Mouse (Mus musculus) testis, adult 2 months (tissue): Measurements from ENCODE around the gene Upp1. TPM values are rescaled to one million over a fixed set of nuclear protein-coding genes. Genes with fewer than 3 reads are reported as not detected.

Experiments used
- H3K27ac ChIP-seq: fragments of 200-500 bp; 2 replicates; pipeline ENCODE4 v1.5.1; 2012; ENCODE audit warnings: low read depth, low read length; ENCODE audit not compliant: control insufficient read depth, insufficient read depth
- H3K27me3 ChIP-seq: fragments of 200-500 bp; 2 replicates; pipeline ENCODE4 v1.6.1; 2012; ENCODE audit warnings: mild to moderate bottlenecking, low read length, moderate library complexity; ENCODE audit not compliant: control insufficient read depth, insufficient read depth
- H3K36me3 ChIP-seq: fragments of 200-500 bp; 2 replicates; pipeline ENCODE4 v1.6.1; 2012; ENCODE audit warnings: mild to moderate bottlenecking, low read length; ENCODE audit not compliant: control insufficient read depth, insufficient read depth
- H3K4me1 ChIP-seq: fragments of 200-500 bp; 2 replicates; pipeline ENCODE4 v1.6.1; 2012; ENCODE audit warnings: low read length; ENCODE audit not compliant: control insufficient read depth, insufficient read depth
- H3K4me3 ChIP-seq: fragments of 200-500 bp; 2 replicates; pipeline ENCODE4 v1.5.1; 2012; ENCODE audit warnings: low read depth, mild to moderate bottlenecking, low read length, moderate library complexity, mixed read lengths; ENCODE audit not compliant: control insufficient read depth
- CTCF ChIP-seq: fragments of 200-500 bp; IDR thresholded peaks from 2 replicates; pipeline ENCODE4 v1.5.1; 2012; ENCODE audit warnings: low read depth, mild to moderate bottlenecking, inconsistent platforms, low read length, moderate library complexity; ENCODE audit not compliant: control insufficient read depth, insufficient read depth, insufficient replicate concordance
- POLR2A ChIP-seq: fragments of 200-500 bp; IDR thresholded peaks from 2 replicates; pipeline ENCODE4 v1.6.1; 2012; ENCODE audit warnings: low read depth, mild to moderate bottlenecking, inconsistent platforms, low read length, moderate library complexity; ENCODE audit not compliant: control insufficient read depth
- polyA plus RNA-seq: library from polyadenylated mRNA; depleted of rRNA; stranded (reverse); fragments of >200 nt; gene quantifications from 2 replicates; pipeline ENCODE4 v1.2.3, GENCODE M21; 2012

Gene Upp1
- polyA plus RNA-seq, 1 experiment, result 1.5 TPM

DNA sequence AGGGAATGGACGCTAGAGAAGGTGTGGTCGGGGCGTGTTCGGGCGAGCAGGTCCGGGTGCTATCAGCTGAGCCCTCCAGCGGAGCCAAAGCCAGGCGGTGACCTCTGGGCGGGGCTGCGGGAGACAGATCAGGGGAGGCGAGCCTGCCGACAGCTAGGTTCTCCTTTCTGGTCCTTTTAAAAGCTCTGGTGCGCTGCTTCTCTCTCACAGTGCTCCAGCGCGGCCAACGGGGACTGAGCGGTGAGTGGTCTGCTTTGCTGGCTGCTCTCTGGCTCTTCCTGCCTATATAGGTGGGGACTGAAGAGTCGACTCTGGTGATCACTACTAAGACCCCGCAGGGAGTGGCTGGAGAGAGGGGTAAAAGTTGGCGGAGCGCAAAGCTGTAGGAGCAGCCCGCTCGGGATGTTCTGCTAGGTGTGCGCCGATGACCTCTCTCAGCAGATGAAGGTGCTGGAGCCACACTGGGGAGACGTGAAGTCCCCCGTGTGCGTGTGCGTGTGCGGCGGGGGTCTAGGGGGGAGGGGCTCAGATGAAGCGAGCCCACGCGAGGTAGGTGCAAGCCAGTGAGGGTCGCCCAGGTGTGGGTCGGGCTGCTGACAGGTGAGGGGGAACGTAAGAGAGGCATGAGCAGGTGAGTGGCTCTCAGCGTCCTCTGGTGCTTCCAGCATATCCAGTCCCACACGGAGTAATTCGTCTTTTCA lies 668 bp downstream of the Upp1 start:
- Histone ChIP-seq H3K4me3 (no peak overlapping the region), H3K36me3 (no peaks in the 10 kb centered on the region), H3K4me1 (peaks cover 6% of the 10 kb centered on the region), H3K27ac (no peak overlapping the region), H3K27me3 (no peaks in the 10 kb centered on the region)
- TF ChIP-seq POLR2A (no peak), CTCF (no peak)

DNA sequence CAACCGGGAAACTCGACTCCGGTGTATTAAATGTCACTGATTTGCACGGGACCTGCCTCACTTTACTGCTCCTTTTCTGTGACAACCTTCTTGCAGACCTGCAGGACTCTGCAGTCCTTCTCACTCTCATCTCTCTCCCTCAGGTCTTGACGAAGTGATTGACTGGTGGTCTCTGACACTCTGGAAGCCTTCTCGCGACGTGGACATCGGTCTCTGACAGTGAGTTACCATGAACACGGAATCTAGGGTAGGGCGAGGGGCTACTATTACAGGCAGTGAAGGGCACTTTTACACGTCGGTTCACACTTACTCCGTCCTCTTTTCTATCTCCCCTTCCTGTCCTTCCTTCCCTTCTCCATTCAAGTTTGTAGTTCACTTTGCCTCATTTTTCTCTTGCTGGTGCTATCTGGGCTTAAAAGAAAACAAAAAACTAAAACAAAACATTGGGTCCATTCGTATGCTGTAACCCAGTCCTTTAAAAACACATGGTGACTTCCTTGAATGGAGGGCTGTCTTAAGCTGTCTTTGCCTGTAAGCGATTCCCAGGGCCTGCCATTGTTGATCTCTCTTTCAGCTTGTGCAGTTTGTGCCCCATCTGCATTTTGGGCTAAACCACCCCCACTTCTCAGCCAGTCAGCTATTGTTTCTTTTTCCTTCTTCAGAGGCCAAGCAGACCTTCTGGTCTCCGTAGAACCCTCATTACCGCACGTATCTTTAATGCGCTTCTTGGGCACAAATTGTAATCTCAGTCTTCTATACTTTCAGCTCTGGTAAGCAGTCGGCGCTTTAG lies 1.5 kb downstream of the Upp1 start:
- Histone ChIP-seq H3K36me3 (no peaks in the 10 kb centered on the region), H3K4me3 (no peak overlapping the region), H3K27me3 (no peaks in the 10 kb centered on the region), H3K27ac (no peak overlapping the region), H3K4me1 (peaks cover 6% of the 10 kb centered on the region)
- TF ChIP-seq CTCF (no peak), POLR2A (no peak)

GRCm38 (mm10) chr11:9122315-9122714 lies 4.4 kb downstream of the Upp1 start:
- no peak overlapping the region for H3K27ac ChIP-seq
- H3K4me3 ChIP-seq, result no peak overlapping the region
- no peak for TF ChIP-seq CTCF
- H3K27me3 ChIP-seq, result no peaks in the 10 kb centered on the region
- H3K4me1 ChIP-seq, result peaks cover 6% of the 10 kb centered on the region
- H3K36me3 ChIP-seq, result no peaks in the 10 kb centered on the region

DNA sequence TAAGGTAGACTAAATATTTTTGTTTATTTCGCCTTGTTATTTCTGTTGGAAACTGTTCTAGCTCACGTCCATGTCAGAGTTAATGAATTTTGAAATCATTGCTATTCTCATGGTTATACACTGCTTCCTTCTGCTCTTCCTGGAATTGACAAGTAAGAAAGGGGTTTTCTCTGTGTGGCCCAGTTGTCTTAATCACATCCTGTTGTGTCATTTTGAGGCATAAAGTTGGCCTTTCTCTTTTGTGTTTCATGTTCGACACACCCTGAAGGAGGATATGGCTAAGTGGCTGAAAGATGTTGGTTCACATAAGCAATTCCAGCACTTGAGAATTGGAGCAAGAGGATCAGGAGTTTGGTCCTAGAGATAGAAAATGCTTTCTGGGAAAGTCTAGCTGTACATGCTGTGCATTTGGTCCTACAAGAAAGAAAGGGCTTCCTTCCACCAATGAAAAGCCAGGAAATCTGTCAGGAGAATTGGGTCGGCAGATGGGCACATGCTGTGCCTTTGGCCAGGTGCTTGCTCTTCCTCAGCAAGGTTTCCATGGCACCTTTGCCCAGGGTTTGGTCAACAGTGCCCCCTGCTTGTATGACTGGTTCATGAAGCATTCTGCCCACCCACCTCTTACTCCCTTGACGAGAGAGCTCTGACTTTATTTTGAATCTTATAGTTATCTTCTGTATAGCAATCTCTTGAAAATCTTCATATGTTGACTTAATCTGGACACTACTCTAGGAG lies 8.6 kb downstream of the Upp1 start:
- Histone ChIP-seq H3K36me3 (no peaks in the 10 kb centered on the region), H3K4me3 (no peak overlapping the region), H3K27ac (no peak overlapping the region), H3K4me1 (no peaks in the 10 kb centered on the region), H3K27me3 (no peaks in the 10 kb centered on the region)
- 0 out of 2 replicates have a peak, but pooled peaks have one; percentile 6 for TF ChIP-seq CTCF
- TF ChIP-seq POLR2A, result no peak

GRCm38 (mm10) chr11:9128110-9128509 lies 10.2 kb downstream of the Upp1 start:
- Histone ChIP-seq H3K27me3 (no peaks in the 10 kb centered on the region), H3K27ac (no peak overlapping the region), H3K4me3 (no peak overlapping the region), H3K4me1 (no peaks in the 10 kb centered on the region), H3K36me3 (no peaks in the 10 kb centered on the region)
- TF ChIP-seq POLR2A, result no peak
- TF ChIP-seq CTCF, result no peak

GRCm38 (mm10) chr11:9129528-9129927 lies 11.6 kb downstream of the Upp1 start:
- Histone ChIP-seq H3K4me3 (no peak overlapping the region), H3K36me3 (no peaks in the 10 kb centered on the region), H3K4me1 (no peaks in the 10 kb centered on the region)

GRCm38 (mm10) chr11:9131688-9132087 lies 13.8 kb downstream of the Upp1 start:
- Histone ChIP-seq H3K27me3 (no peaks in the 10 kb centered on the region), H3K4me1 (no peaks in the 10 kb centered on the region), H3K4me3 (no peak overlapping the region), H3K36me3 (no peaks in the 10 kb centered on the region), H3K27ac (no peak overlapping the region)
- no peak for TF ChIP-seq POLR2A
- TF ChIP-seq CTCF, result no peak

More at GRCm38 (mm10) chr11:9129528-9129927, 11.6 kb downstream of the Upp1 start:
- TF ChIP-seq CTCF (no peak), POLR2A (no peak)
- H3K27me3 ChIP-seq, result no peaks in the 10 kb centered on the region
- no peak overlapping the region for H3K27ac ChIP-seq
